Comparison of ENCODE assay signal across 9 mouse cellular contexts in genomic region chr2:145859442-145859931, GRCm38 (mm10). TPM values are rescaled to one million over a fixed set of nuclear protein-coding genes. Genes with fewer than 3 reads are reported as not detected.
DNase-seq lines count a peak whose midpoint lies in the region; ATAC-seq and TF ChIP-seq lines count a peak whose summit lies in the region.
"Had no signal": no experiment of that assay in that cellular context is flagged by ENCODE, and none has a peak within 500 bp of the region (broad histone marks: within the 10 kb centered on the region; RNA-seq: fewer than 3 reads in every experiment).

No protein-coding gene starts in this region.

- peak overlapping the region; percentile 33; the same call in 1 of the 2 replicates for H3K9ac ChIP-seq in forebrain, embryonic 12.5 days
- H3K9ac ChIP-seq in heart, embryonic 16.5 days (ENCODE audit: low read length), result peak overlapping the region; percentile 75
- peak overlapping the region; percentile 65; the same call in 1 of the 2 replicates for H3K9ac ChIP-seq in lung, embryonic 14.5 days

- no peak for TF ChIP-seq CTCF in lung, embryonic 14.5 days (IDR thresholded peaks at IDR 0.05; ENCODE audit: low read depth)

- H3K27ac ChIP-seq in forebrain, embryonic 12.5 days, result peak overlapping the region; percentile 91
- H3K27ac ChIP-seq in heart, embryonic 16.5 days (ENCODE audit: low read length), result peak overlapping the region; percentile 95
- H3K27ac ChIP-seq in lung, embryonic 14.5 days (ENCODE audit: low read depth), result peak overlapping the region; percentile 98

- 47% methylated on average over 7 of the region's 7 CpGs for WGBS in forebrain, embryonic 12.5 days
- WGBS in heart, embryonic 16.5 days, result 28% methylated on average over 7 of the region's 7 CpGs
- WGBS in lung, embryonic 14.5 days, result 13% methylated on average over 7 of the region's 7 CpGs

- peaks cover 34% of the 10 kb centered on the region for H3K4me1 ChIP-seq in forebrain, embryonic 12.5 days
- peaks cover 26% of the 10 kb centered on the region for H3K4me1 ChIP-seq in heart, embryonic 16.5 days (ENCODE audit: control insufficient read depth, insufficient read depth, low read length)
- H3K4me1 ChIP-seq in lung, embryonic 14.5 days (ENCODE audit: insufficient read depth), result peaks cover 23% of the 10 kb centered on the region
- H3K4me1 ChIP-seq: megakaryocyte, embryonic 14.5 days had no signal

- no peaks in the 10 kb centered on the region for H3K9me3 ChIP-seq in forebrain, embryonic 12.5 days
- no peaks in the 10 kb centered on the region for H3K9me3 ChIP-seq in heart, embryonic 16.5 days (replicated peaks; ENCODE audit: control insufficient read depth, low read length)
- no peaks in the 10 kb centered on the region for H3K9me3 ChIP-seq in lung, embryonic 14.5 days (ENCODE audit: low read depth, low read length)
- H3K9me3 ChIP-seq: megakaryocyte, embryonic 14.5 days had no signal

- H3K27me3 ChIP-seq in forebrain, embryonic 12.5 days, result no peaks in the 10 kb centered on the region
- H3K27me3 ChIP-seq in heart, embryonic 16.5 days (ENCODE audit: control insufficient read depth, insufficient read depth, low read length), result no peaks in the 10 kb centered on the region
- no peaks in the 10 kb centered on the region for H3K27me3 ChIP-seq in lung, embryonic 14.5 days (ENCODE audit: insufficient read depth, low read length)

- H3K36me3 ChIP-seq in forebrain, embryonic 12.5 days (replicated peaks), result no peaks in the 10 kb centered on the region
- no peaks in the 10 kb centered on the region for H3K36me3 ChIP-seq in heart, embryonic 16.5 days (ENCODE audit: control insufficient read depth, insufficient read depth)
- H3K36me3 ChIP-seq in lung, embryonic 14.5 days (ENCODE audit: insufficient read depth), result peaks cover 6% of the 10 kb centered on the region; the same call in 1 of the 2 replicates

- H3K4me2 ChIP-seq in forebrain, embryonic 12.5 days, result peak overlapping the region; percentile 57
- peak overlapping the region; percentile 65 for H3K4me2 ChIP-seq in heart, embryonic 16.5 days (ENCODE audit: low read depth, low read length)
- peak overlapping the region; percentile 77 for H3K4me2 ChIP-seq in lung, embryonic 14.5 days

- peak; percentile 56 for DNase-seq in urinary bladder, postnatal 14 days (ENCODE audit: low spot score)
- DNase-seq in urinary bladder, postnatal 10 days (ENCODE audit: low spot score), result no peak
- DNase-seq in kidney, postnatal 10 days, result peak; percentile 62
- DNase-seq in lung, embryonic 14.5 days, result peak; percentile 80
- peak; percentile 45 for DNase-seq in ovary, postnatal 14 days (ENCODE audit: low spot score)

- H3K4me3 ChIP-seq in forebrain, embryonic 12.5 days (replicated peaks), result no peak overlapping the region; the same call in 1 of the 2 replicates
- peak overlapping the region; percentile 67 for H3K4me3 ChIP-seq in heart, embryonic 16.5 days (ENCODE audit: low read length)
- H3K4me3 ChIP-seq in lung, embryonic 14.5 days (ENCODE audit: low read depth, low read length), result peak overlapping the region; percentile 49; the same call in 1 of the 2 replicates
- H3K4me3 ChIP-seq: megakaryocyte, embryonic 14.5 days had no signal

- peak; percentile 27 for ATAC-seq in forebrain, embryonic 12.5 days (ENCODE audit: low FRiP score)
- ATAC-seq in heart, embryonic 16.5 days (replicated peaks; ENCODE audit: extremely low read depth, insufficient read depth, low FRiP score), result 0 out of 2 replicates have a peak, but pooled peaks have one; percentile 2
- ATAC-seq in lung, embryonic 14.5 days (ENCODE audit: insufficient read depth), result peak; percentile 30
- no peak for ATAC-seq in erythroblast, adult 5-6 weeks (replicated peaks; ENCODE audit: low FRiP score, poor library complexity, severe bottlenecking)

RNA-seq across cellular contexts. Expression of gene Naa20, which starts 42.4 kb away (rescaled TPM):
- 124 and 132 TPM in 2 replicates for polyA plus RNA-seq in forebrain, embryonic 12.5 days (2016; fragmentation: Nextera tagmentation; extraction: Ambion mirVana)
- polyA plus RNA-seq in heart, embryonic 16.5 days (2015; fragmentation: Nextera tagmentation; extraction: Ambion mirVana), result 184 and 213 TPM in 2 replicates
- 176 and 188 TPM in 2 replicates for polyA plus RNA-seq in lung, embryonic 14.5 days (2014; fragmentation: Nextera tagmentation; extraction: Ambion mirVana)
- 9.2 and 24.0 TPM in 2 replicates for total RNA-seq in erythroblast, adult 5-6 weeks (2015; ENCODE audit: low replicate concordance)
- total RNA-seq in erythroblast, adult 5-6 weeks (2017; ENCODE audit: low replicate concordance), result 11.8 and 22.2 TPM in 2 replicates
